Mouse (Mus musculus) mesoderm, embryonic 11.5 days (tissue): ENCODE measurements at regions not wholly inside any gene's neighbourhood (a gene's known extent, or its start where the extent isn't known, plus 50 kb on each side); places are given as distances from the start of the nearest gene placed in this dataset.

Experiments
- DNase-seq: peaks from one replicate; pipeline ENCODE4 v3.0.0-alpha.2; 2012; ENCODE audit warnings: low read depth, low spot score

GRCm38 (mm10) chr2:67180962-67181361 lies 232.6 kb upstream of the Gm21830 start:
- no peak for DNase-seq

- no peak for DNase-seq
Observed at GRCm38 (mm10) chr2:67221061-67221802, 192.3 kb upstream of the Gm21830 start.

GRCm38 (mm10) chr2:67226299-67226698 lies 187.2 kb upstream of the Gm21830 start:
- no peak for DNase-seq

- peak; percentile 5 for DNase-seq
Observed at GRCm38 (mm10) chr2:67257455-67257854, 156.1 kb upstream of the Gm21830 start.
